Mouse (Mus musculus): ENCODE data around the gene Zfp62. TPM values are rescaled to one million over a fixed set of nuclear protein-coding genes. Genes with fewer than 3 reads are reported as not detected.

The Zfp62 gene
- polyA plus RNA-seq, 1 experiment from 2014 or later: 40.5 TPM

DNA sequence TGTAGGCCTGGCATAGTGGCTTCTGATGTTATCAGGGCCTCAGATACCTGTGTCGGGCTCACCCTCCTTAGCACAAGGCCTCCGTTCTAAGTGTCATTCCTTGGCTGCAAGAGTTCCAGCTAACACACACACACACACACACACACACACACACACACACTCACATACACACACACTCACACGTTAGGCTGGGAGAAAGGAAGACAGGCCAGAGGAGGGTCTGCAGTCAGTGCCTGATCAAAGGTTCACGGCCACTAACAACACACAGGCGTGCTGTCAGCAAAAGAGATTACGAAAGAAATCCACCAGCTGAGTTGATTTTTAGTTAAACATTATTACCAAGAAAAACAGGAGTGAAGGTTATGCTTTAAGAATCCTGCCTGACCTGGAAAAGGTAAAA lies 63.6 kb downstream of the Zfp62 start:
- 68% methylated on average over 6 of the region's 6 CpGs for WGBS
- H3K4me3 ChIP-seq (replicated peaks): no peak overlapping the region

DNA sequence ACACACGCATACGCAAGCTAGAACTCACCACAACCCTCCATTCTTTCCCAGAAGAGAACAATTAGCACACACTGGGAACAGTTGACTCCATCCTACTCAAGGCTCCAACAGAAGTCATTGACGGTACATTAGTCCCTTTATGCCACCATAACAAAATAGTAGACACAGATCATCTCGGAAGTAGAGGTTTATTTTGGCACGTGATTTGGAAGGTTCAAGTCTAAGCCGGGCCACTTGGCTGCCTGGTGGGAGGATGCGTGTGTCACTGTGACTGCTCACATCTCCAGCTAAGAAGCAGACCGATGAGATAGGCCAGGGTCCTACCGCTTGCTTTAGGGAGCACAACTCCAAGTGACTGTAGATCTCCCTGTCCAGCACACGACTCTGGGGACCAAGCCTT lies 64.2 kb downstream of the Zfp62 start:
- Histone ChIP-seq H3K4me2 (no peak overlapping the region), H3K36me3 (peaks cover 29% of the 10 kb centered on the region), H3K27ac (peak overlapping the region; percentile 49; the same call in 1 of the 2 replicates), H3K9ac (no peak overlapping the region), H3K4me3 (replicated peaks) (no peak overlapping the region), H3K27me3 (no peaks in the 10 kb centered on the region), H3K9me3 (replicated peaks) (no peaks in the 10 kb centered on the region), H3K4me1 (0 out of 2 replicates have a peak, but pooled peaks cover 5% of the 10 kb centered on the region)
- ATAC-seq (replicated peaks; ENCODE audit: low FRiP score): no peak
- WGBS: 78% methylated on average over 10 of the region's 10 CpGs

More for the DNA sequence above, 63.6 kb downstream of the Zfp62 start:
- H3K36me3 ChIP-seq: peaks cover 35% of the 10 kb centered on the region
- 0 out of 2 replicates have a peak, but pooled peaks cover 5% of the 10 kb centered on the region for H3K4me1 ChIP-seq
- H3K9me3 ChIP-seq (replicated peaks): no peaks in the 10 kb centered on the region
- peak; percentile 18; the same call in 1 of the 2 replicates for ATAC-seq (replicated peaks; ENCODE audit: low FRiP score)
- no peak overlapping the region for H3K9ac ChIP-seq
- no peaks in the 10 kb centered on the region for H3K27me3 ChIP-seq
- H3K4me2 ChIP-seq: no peak overlapping the region
- H3K27ac ChIP-seq: peak overlapping the region; percentile 49; the same call in 1 of the 2 replicates

DNA sequence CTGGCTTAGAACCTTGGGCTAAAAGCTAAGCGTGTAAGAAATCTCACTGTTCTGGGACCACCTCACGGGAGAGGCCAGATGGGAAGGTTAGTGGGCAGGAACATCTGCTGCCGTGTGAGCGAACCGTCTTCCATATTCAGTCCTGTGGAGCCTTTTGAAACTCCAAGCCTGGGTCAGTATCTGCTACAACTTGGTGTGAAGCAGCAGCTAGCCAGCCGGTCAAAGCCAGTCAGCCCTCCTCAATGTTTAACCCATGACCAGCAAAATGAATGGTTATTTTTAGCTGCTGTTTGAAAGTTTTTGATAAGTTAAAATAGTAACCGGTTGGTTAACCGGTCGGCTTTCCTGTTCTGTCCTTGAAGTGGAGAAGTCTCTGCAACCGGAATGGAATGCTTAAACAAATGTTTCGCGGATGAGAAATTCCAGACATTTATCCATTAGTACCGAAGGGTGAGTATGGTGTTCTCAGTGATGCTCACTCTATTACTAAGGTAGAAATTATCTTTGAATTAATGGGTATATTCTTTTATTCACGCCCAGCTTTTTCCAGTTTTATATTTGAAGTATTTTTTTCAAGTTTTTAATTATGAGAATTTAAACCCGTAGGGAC lies 65.0 kb downstream of the Zfp62 start:
- Histone ChIP-seq H3K36me3 (peaks cover 23% of the 10 kb centered on the region), H3K4me3 (replicated peaks) (no peak overlapping the region), H3K9ac (no peak overlapping the region), H3K27me3 (no peaks in the 10 kb centered on the region), H3K27ac (peak overlapping the region; percentile 55; the same call in 1 of the 2 replicates), H3K9me3 (replicated peaks) (no peaks in the 10 kb centered on the region), H3K4me2 (no peak overlapping the region), H3K4me1 (0 out of 2 replicates have a peak, but pooled peaks cover 5% of the 10 kb centered on the region)
- 0 out of 2 replicates have a peak, but pooled peaks have one; percentile 20 for ATAC-seq (replicated peaks; ENCODE audit: low FRiP score)
- 71% methylated on average over 15 of the region's 15 CpGs for WGBS

Other genes with a start within 250 kb of the Zfp62 start
- gene Olfr56, start 224.4 kb upstream of the Zfp62 start, polyA plus RNA-seq (2015; fragmentation: Nextera tagmentation; extraction: Ambion mirVana): not detected in 2 replicates
- gene 9930111J21Rik1, start 223.9 kb upstream of the Zfp62 start, polyA plus RNA-seq (2015; fragmentation: Nextera tagmentation; extraction: Ambion mirVana): 0.46 and 0.53 TPM in 2 replicates
- not detected in 2 replicates for gene Gm12185, start 211.1 kb upstream of the Zfp62 start, polyA plus RNA-seq (2015; fragmentation: Nextera tagmentation; extraction: Ambion mirVana)
- gene Tgtp1, start 209.1 kb upstream of the Zfp62 start, polyA plus RNA-seq (2015; fragmentation: Nextera tagmentation; extraction: Ambion mirVana): 0.57 and 0.67 TPM in 2 replicates
- 0.93 and 1.0 TPM in 2 replicates for gene 9930111J21Rik2, start 152.1 kb upstream of the Zfp62 start, polyA plus RNA-seq (2015; fragmentation: Nextera tagmentation; extraction: Ambion mirVana)
- gene Tgtp2, start 139.1 kb upstream of the Zfp62 start, polyA plus RNA-seq (2015; fragmentation: Nextera tagmentation; extraction: Ambion mirVana): 0.32 TPM in 1 of 2 replicates, not detected in the other
- gene Ifi47, start 126.7 kb upstream of the Zfp62 start, polyA plus RNA-seq (2015; fragmentation: Nextera tagmentation; extraction: Ambion mirVana): 1.7 and 2.1 TPM in 2 replicates
- not detected in 2 replicates for gene Olfr1396, start 88.4 kb upstream of the Zfp62 start, polyA plus RNA-seq (2015; fragmentation: Nextera tagmentation; extraction: Ambion mirVana)
- gene Olfr1395, start 61.0 kb upstream of the Zfp62 start, polyA plus RNA-seq (2015; fragmentation: Nextera tagmentation; extraction: Ambion mirVana): not detected in 2 replicates
- not detected in 2 replicates for gene Olfr1394, start 48.9 kb upstream of the Zfp62 start, polyA plus RNA-seq (2015; fragmentation: Nextera tagmentation; extraction: Ambion mirVana)
- 2.6 and 5.6 TPM in 2 replicates for gene Btnl9, start 16.1 kb upstream of the Zfp62 start, polyA plus RNA-seq (2015; fragmentation: Nextera tagmentation; extraction: Ambion mirVana)
- 66.7 and 75.0 TPM in 2 replicates for gene Mgat1, start 40.9 kb downstream of the Zfp62 start, polyA plus RNA-seq (2015; fragmentation: Nextera tagmentation; extraction: Ambion mirVana)
- gene Olfr1393, start 75.0 kb downstream of the Zfp62 start, polyA plus RNA-seq (2015; fragmentation: Nextera tagmentation; extraction: Ambion mirVana): not detected in 2 replicates
- 0.10 and 0.15 TPM in 2 replicates for gene Olfr1392, start 82.0 kb downstream of the Zfp62 start, polyA plus RNA-seq (2015; fragmentation: Nextera tagmentation; extraction: Ambion mirVana)
- gene Olfr10, start 101.4 kb downstream of the Zfp62 start, polyA plus RNA-seq (2015; fragmentation: Nextera tagmentation; extraction: Ambion mirVana): not detected in 2 replicates
- not detected in 2 replicates for gene Olfr1391, start 119.5 kb downstream of the Zfp62 start, polyA plus RNA-seq (2015; fragmentation: Nextera tagmentation; extraction: Ambion mirVana)
- gene Olfr1390, start 131.9 kb downstream of the Zfp62 start, polyA plus RNA-seq (2015; fragmentation: Nextera tagmentation; extraction: Ambion mirVana): not detected in 2 replicates
- not detected in 2 replicates for gene Olfr1389, start 219.8 kb downstream of the Zfp62 start, polyA plus RNA-seq (2015; fragmentation: Nextera tagmentation; extraction: Ambion mirVana)
- gene Olfr1388, start 233.3 kb downstream of the Zfp62 start, polyA plus RNA-seq (2015; fragmentation: Nextera tagmentation; extraction: Ambion mirVana): 0.06 and 0.09 TPM in 2 replicates

Measured in kidney, embryonic 15.5 days (tissue).